Mouse (Mus musculus) cerebellum, adult 2 months (tissue): ENCODE results near the gene C1qtnf1. TPM values are rescaled to one million over a fixed set of nuclear protein-coding genes. Genes with fewer than 3 reads are reported as not detected.

ENCODE experiments used
- DNase-seq, 2 experiments: peaks; one replicate each; pipeline ENCODE4 v3.0.0; 2021
- H3K27ac ChIP-seq: fragments of 200-500 bp; 2 replicates; pipeline ENCODE4 v1.5.1; 2012; ENCODE audit warnings: low read length, control low read depth, inconsistent platforms; ENCODE audit not compliant: insufficient read depth
- H3K27me3 ChIP-seq: fragments of 200-500 bp; 2 replicates; pipeline ENCODE4 v1.6.1; 2012; ENCODE audit warnings: inconsistent platforms, mild to moderate bottlenecking, low read length, moderate library complexity; ENCODE audit not compliant: control insufficient read depth, insufficient read depth
- H3K4me1 ChIP-seq: fragments of 200-500 bp; 2 replicates; pipeline ENCODE4 v1.6.1; 2011; ENCODE audit warnings: low read length; ENCODE audit not compliant: control insufficient read depth, insufficient read depth
- H3K4me3 ChIP-seq: fragments of 200-500 bp; replicated peaks from 2 replicates; pipeline ENCODE3; 2011; ENCODE audit warnings: mild to moderate bottlenecking, low read depth, low read length, control low read depth; ENCODE audit not compliant: insufficient read depth
- CTCF ChIP-seq: fragments of 200-500 bp; IDR thresholded peaks from 2 replicates; pipeline ENCODE4 v1.5.1; 2011; ENCODE audit warnings: low read depth, mild to moderate bottlenecking, control low read depth, low read length, moderate library complexity, borderline replicate concordance; ENCODE audit not compliant: insufficient read depth
- POLR2A ChIP-seq: fragments of 200-500 bp; IDR thresholded peaks from 2 replicates; pipeline ENCODE4 v1.6.1; 2011; ENCODE audit warnings: low read length, control low read depth, borderline replicate concordance; ENCODE audit not compliant: insufficient read depth
- WGBS: fragments of 180-500 bp; shearing (Covaris S2); methylation state at CpG from one replicate; pipeline ENCODE4 v1.1.7; 2018; 5-methylcytosine and 5-hydroxymethylcytosine counted together
- polyA plus RNA-seq: library from polyadenylated mRNA; depleted of rRNA; stranded (reverse); fragments of >200 nt; gene quantifications from 2 replicates; pipeline ENCODE4 v1.2.3, GENCODE M21; 2012

Gene C1qtnf1
- polyA plus RNA-seq, 1 experiment = 1.5 TPM

DNA sequence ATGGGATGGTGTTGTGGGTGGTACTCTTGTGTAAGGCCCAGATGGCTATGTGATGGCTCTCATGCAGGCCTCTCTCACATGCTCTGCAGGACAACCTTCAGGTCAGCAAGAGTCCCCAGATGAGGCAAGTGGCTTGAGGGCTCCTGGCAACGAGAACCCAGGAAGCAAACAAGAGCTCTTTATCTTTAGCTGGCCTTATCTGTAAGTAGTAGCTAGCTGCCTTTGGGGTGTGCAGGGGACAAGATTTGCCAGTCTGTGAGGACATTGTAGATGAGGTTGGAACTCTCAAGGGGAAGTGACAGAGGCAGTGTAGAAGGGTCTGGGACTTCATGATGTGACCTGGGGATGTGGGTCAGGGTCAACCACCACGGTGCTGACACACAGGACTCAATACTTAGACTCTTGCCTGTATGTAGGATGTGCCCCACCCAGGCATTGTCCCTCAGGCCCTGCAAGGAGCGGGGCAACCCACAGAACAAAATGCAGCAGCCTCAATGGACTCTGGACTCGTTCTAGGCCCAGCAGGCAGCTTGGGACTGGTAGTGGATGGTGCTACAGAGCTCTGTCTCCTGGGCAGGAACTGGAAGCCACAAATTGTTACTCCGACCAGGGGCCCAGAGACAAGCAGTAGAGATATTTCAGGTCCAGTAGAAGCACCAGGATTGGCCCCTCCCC is 28.0 kb upstream of the C1qtnf1 start:
- 91% methylated on average over 5 of the region's 5 CpGs for WGBS
- Histone ChIP-seq H3K27me3 (no peaks in the 10 kb centered on the region), H3K4me1 (peaks cover 31% of the 10 kb centered on the region), H3K4me3 (no peak overlapping the region), H3K27ac (no peak overlapping the region)
- TF ChIP-seq CTCF = no peak
- no peak for TF ChIP-seq POLR2A
- no peak for DNase-seq

GRCm38 (mm10) chr11:118400566-118400936 is 27.5 kb upstream of the C1qtnf1 start:
- H3K4me3 ChIP-seq = no peak overlapping the region
- TF ChIP-seq POLR2A = no peak
- TF ChIP-seq CTCF = no peak
- WGBS = 40% methylated on average over 6 of the region's 6 CpGs
- no peaks in the 10 kb centered on the region for H3K27me3 ChIP-seq
- no peak overlapping the region for H3K27ac ChIP-seq
- H3K4me1 ChIP-seq = peaks cover 31% of the 10 kb centered on the region
- peak in 1 of 2 experiments; percentile 16 for DNase-seq

DNA sequence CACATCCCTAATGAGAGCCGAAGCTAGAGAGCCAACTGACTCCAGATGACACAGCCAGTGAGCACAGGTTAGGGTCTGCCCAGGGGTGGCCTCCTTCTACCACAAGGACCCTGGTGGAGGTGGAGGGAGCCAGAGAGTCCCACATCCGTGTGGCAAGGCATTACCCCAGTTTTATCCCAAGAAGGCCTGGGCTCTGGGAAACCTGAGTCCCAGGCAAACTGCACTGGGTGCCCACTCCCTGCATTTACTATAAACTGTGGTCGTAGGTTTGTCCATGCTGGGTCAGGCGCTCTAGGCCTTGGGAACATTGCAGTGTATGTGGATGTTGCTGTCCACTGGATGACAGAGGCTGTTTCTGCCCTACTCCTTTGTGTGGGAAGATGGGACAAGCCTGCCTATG is 26.8 kb upstream of the C1qtnf1 start:
- H3K4me3 ChIP-seq = no peak overlapping the region
- WGBS = 92% methylated on average over 4 of the region's 4 CpGs
- no peak for TF ChIP-seq POLR2A
- no peak for TF ChIP-seq CTCF
- H3K27ac ChIP-seq = peak overlapping the region; percentile 35; the same call in 1 of the 2 replicates
- peaks cover 31% of the 10 kb centered on the region for H3K4me1 ChIP-seq
- no peak for DNase-seq
- no peaks in the 10 kb centered on the region for H3K27me3 ChIP-seq

DNA sequence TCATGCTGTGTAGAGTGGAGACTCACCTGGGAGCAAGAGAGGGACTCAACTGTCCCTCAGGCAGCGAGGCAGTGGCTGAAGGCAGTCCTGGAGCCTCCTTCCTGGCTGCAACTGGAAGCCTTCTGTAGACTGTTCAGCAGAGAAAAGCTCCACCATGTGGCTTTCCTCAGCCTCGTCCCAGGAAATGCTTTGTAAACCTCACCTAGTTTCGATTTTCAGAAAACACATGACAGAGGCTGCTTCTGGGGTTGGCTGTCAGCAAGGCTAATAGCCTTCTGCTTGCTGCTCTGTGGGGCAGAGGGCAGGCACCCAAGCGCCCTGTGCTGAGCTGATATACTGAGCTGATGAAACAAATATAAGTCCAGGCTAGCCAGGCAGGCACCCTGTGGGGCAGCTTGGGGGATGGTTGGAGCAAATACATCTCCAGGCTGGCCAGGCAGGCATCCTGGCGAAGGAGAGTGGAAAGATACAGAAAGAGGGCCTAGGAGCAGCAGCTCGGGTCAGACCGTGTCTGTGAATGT is 26.2 kb upstream of the C1qtnf1 start, which contains the start of gene Lgals3bp:
Gene Lgals3bp (minus strand): TSS at position 333 of the 521 bp plus-strand sequence.
- peak; percentile 75 to 78 for DNase-seq

DNA sequence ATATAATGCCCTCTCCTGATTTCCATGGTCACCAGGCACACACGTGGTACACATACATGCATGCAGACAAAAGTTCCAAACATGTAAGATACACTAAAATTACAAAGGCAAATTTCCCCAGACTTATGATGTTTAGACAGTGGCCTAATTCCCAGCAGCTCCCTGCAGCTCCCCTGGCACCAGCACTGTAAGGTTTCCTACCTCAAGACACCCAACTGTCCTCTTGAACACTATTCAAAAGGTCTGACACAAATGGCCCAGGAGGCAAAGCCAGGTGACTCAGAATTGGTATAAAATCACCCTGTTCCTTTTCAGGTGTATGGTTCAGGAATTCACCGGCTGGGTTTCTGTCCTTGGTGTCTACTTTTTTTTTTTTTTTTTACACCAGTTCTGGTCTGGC is 24.8 kb upstream of the C1qtnf1 start:
- peak; percentile 33 to 63 for DNase-seq
- H3K4me1 ChIP-seq = peaks cover 31% of the 10 kb centered on the region
- no peak for TF ChIP-seq POLR2A
- TF ChIP-seq CTCF = no peak
- no peaks in the 10 kb centered on the region for H3K27me3 ChIP-seq
- 50% methylated on average over 2 of the region's 2 CpGs for WGBS
- H3K27ac ChIP-seq = no peak overlapping the region
- H3K4me3 ChIP-seq = no peak overlapping the region

More for the DNA sequence above, 26.2 kb upstream of the C1qtnf1 start, which contains the start of gene Lgals3bp:
- no peaks in the 10 kb centered on the region for H3K27me3 ChIP-seq
- 2% methylated on average over 7 of the region's 7 CpGs for WGBS
- no peak within 1 kb of the TSS for H3K4me3 ChIP-seq
- H3K27ac ChIP-seq = peak within 1 kb of the TSS; percentile 35
- peak; percentile 24; the same call in 1 of the 2 replicates for TF ChIP-seq CTCF
- peak; percentile 35; the same call in 1 of the 2 replicates for TF ChIP-seq POLR2A
- H3K4me1 ChIP-seq = peaks cover 31% of the 10 kb centered on the region

DNA sequence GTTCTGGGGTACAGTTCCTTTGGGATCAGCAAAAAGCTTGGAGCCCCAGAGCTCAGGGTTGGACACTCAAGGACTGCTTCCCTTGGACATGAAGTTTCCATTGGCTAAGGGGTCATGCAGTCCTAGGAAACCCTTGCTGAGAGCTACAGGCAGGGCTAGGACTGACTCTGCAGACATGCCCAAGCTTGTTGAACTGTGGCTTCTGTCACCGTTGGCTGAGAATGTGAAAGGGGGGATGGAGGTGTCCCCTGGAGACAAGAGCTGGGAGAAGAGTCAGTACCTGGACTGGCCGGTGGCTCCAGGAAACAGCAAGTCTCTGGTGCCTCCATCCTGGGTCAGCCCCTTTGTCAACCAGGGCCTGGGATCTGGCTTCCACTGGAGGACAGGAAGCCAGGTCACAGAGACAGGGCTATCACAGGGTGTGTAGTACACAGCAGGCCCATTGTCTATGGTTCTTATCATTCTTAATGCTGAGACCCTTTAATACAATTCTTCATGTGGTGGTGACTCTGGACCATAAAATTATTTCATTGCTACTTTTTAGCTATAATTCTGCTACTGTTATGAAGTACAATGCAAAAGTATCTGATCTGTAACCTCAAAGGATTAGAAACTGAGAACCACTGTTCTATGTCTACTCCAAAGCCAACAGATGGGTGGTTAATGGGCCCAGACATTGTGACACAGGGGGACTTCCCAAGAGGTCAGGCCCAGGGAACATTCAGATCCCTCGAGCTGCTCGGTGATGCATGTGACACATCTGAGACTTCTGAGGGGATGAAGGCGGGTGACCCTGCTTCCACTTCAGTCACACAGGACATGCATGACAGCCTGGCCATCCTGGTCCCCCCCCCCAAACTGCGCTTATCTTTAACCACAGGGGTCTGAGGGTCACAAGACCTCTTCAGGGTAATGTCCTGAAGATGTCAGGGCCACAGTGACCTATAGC is 23.8 kb upstream of the C1qtnf1 start:
- peak in 1 of 2 experiments; percentile 13 for DNase-seq
- no peak overlapping the region for H3K27ac ChIP-seq
- H3K4me1 ChIP-seq = peaks cover 31% of the 10 kb centered on the region
- H3K27me3 ChIP-seq = no peaks in the 10 kb centered on the region
- H3K4me3 ChIP-seq = no peak overlapping the region
- 72% methylated on average over 6 of the region's 6 CpGs for WGBS
- TF ChIP-seq CTCF (no peak), POLR2A (no peak)

DNA sequence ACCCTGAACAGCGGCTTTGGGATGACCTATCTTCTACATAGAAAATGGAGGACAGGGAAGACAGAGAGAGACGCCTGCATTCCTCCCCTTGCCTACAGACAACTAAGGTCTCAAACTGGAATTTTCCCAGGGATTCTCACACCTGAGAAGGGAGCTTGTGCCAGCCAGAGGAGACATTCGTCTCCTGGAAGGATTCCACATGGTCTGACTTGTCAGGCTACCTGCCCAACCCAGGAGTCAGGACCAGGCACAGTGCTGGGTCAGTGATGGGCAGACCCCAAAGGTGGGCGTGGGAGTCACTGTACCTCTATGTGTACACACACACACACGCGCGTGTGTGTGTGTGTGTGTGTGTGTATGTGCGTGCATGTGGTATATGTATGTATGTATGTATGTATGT is 22.7 kb upstream of the C1qtnf1 start:
- no peak overlapping the region for H3K27ac ChIP-seq
- no peak overlapping the region for H3K4me3 ChIP-seq
- DNase-seq = peak in 1 of 2 experiments; percentile 10
- TF ChIP-seq POLR2A (no peak), CTCF (no peak)
- H3K4me1 ChIP-seq = peaks cover 27% of the 10 kb centered on the region
- 96% methylated on average over 8 of the region's 8 CpGs for WGBS
- no peaks in the 10 kb centered on the region for H3K27me3 ChIP-seq
